Mouse (Mus musculus) C2C12 (cell line): ENCODE measurements at regions not wholly inside any gene's neighbourhood (a gene's known extent, or its start where the extent isn't known, plus 50 kb on each side); places are given as distances from the start of the nearest gene placed in this dataset.

ENCODE experiments used
- CEBPB ChIP-seq: IDR thresholded peaks from one replicate; pipeline ENCODE4 v1.6.1; 2011; ENCODE audit warnings: low read depth, mild to moderate bottlenecking, control low read depth, moderate library complexity
- CTCF ChIP-seq: IDR thresholded peaks from one replicate; pipeline ENCODE4 v1.5.1; 2011; ENCODE audit not compliant: control insufficient read depth, insufficient read depth, insufficient read length
- MAX ChIP-seq: IDR thresholded peaks from one replicate; pipeline ENCODE4 v1.6.1; 2011; ENCODE audit warnings: mild to moderate bottlenecking, control low read depth
- MYOD1 ChIP-seq: IDR thresholded peaks from one replicate; pipeline ENCODE4 v1.6.1; 2011; ENCODE audit warnings: low read depth; ENCODE audit not compliant: control insufficient read depth, insufficient read length
- MYOG ChIP-seq: IDR thresholded peaks from one replicate; pipeline ENCODE4 v1.6.1; 2011; ENCODE audit not compliant: control insufficient read depth, insufficient read length; ENCODE audit errors: extremely low read depth
- USF1 ChIP-seq: IDR thresholded peaks from one replicate; pipeline ENCODE4 v1.6.1; 2011; ENCODE audit warnings: low read depth, mild to moderate bottlenecking, control low read depth, moderate library complexity

DNA sequence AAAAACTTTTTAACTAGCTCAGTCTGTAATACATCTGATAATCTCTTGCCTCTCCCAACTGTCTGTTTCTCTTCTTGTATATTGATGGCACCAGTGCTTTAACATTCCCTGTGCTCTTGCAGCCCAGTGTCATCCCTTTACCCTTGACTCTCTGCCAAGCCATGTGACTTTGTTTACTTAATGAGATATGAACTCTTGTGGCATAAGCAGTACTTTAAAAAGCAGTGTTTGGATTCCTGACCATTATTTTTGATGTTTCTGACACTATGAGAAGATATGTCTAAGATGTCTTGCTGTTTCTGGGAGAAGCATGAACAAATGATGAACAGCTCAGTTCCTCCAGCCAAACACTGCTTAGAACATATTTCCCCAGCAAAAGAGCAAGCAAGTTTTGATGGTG, 507.5 kb downstream of the Fam181b start:
- TF ChIP-seq CTCF (no peak), MAX (no peak), MYOD1 (no peak), USF1 (no peak), CEBPB (no peak), MYOG (no peak)
